Mouse (Mus musculus) MEL-GATA-1-ER (cell line): Measurements from ENCODE around the gene Rsl24d1.
"Not testable (repeated sequence)": the region's sequence is repeated elsewhere in the genome, so short reads cannot be mapped to it uniquely, and the experiment has no call there.

Source experiments
- DNase-seq: peaks from one replicate; pipeline ENCODE4 v3.0.0-alpha.2; 2012; ENCODE audit warnings: low read depth; ENCODE audit errors: extremely low read depth

The Rsl24d1 gene

GRCm38 (mm10) chr9:73112919-73113906 is at the start of gene Rsl24d1:
TSS of gene Rsl24d1 (plus strand) at chr9:73113426.
- DNase-seq: peak; percentile 86

- DNase-seq: no peak
Measured at GRCm38 (mm10) chr9:73063621-73064290, 49.5 kb upstream of the Rsl24d1 start.

- DNase-seq: no peak
Measured at GRCm38 (mm10) chr9:73067086-73067485, 46.1 kb upstream of the Rsl24d1 start.

GRCm38 (mm10) chr9:73068230-73068679 is 45.0 kb upstream of the Rsl24d1 start:
- DNase-seq: no peak

GRCm38 (mm10) chr9:73068688-73069087 is 44.5 kb upstream of the Rsl24d1 start:
- no peak for DNase-seq

- peak; percentile 79 for DNase-seq
Measured at GRCm38 (mm10) chr9:73070971-73071659, 42.1 kb upstream of the Rsl24d1 start.

- peak; percentile 54 for DNase-seq
Measured at GRCm38 (mm10) chr9:73072426-73072825, 40.8 kb upstream of the Rsl24d1 start.

GRCm38 (mm10) chr9:73073169-73073568 is 40.1 kb upstream of the Rsl24d1 start:
- DNase-seq: no peak

- not testable (repeated sequence) for DNase-seq
Measured at GRCm38 (mm10) chr9:73079349-73079748, 33.9 kb upstream of the Rsl24d1 start.

GRCm38 (mm10) chr9:73079801-73080325 is 33.4 kb upstream of the Rsl24d1 start:
- DNase-seq: no peak

- DNase-seq: no peak
Measured at GRCm38 (mm10) chr9:73082291-73083000, 30.8 kb upstream of the Rsl24d1 start.

GRCm38 (mm10) chr9:73083956-73084355 is 29.3 kb upstream of the Rsl24d1 start:
- no peak for DNase-seq

GRCm38 (mm10) chr9:73085845-73086244 is 27.4 kb upstream of the Rsl24d1 start:
- peak; percentile 89 for DNase-seq

- DNase-seq: no peak
Measured at GRCm38 (mm10) chr9:73087121-73087520, 26.1 kb upstream of the Rsl24d1 start.

- no peak for DNase-seq
Measured at GRCm38 (mm10) chr9:73087581-73087980, 25.6 kb upstream of the Rsl24d1 start.

GRCm38 (mm10) chr9:73089222-73089920 is 23.9 kb upstream of the Rsl24d1 start:
- DNase-seq: no peak

- DNase-seq: no peak
Measured at GRCm38 (mm10) chr9:73090121-73090520, 23.1 kb upstream of the Rsl24d1 start.

- DNase-seq: peak; percentile 56
Measured at GRCm38 (mm10) chr9:73091747-73092146, 21.5 kb upstream of the Rsl24d1 start.

GRCm38 (mm10) chr9:73094580-73094979 is 18.6 kb upstream of the Rsl24d1 start:
- no peak for DNase-seq

- DNase-seq: no peak
Measured at GRCm38 (mm10) chr9:73097898-73098297, 15.3 kb upstream of the Rsl24d1 start.
